Mouse (Mus musculus) CH12.LX (cell line): ENCODE measurements at regions not wholly inside any gene's neighbourhood (a gene's known extent, or its start where the extent isn't known, plus 50 kb on each side); places are given as distances from the start of the nearest gene placed in this dataset.

Experiments
- DNase-seq: peaks from one replicate; pipeline ENCODE4 v3.0.0-alpha.2; 2013; ENCODE audit errors: extremely low read depth
- H3K27ac ChIP-seq: 2 replicates; pipeline ENCODE4 v1.5.1; 2012; ENCODE audit warnings: low read depth, mild to moderate bottlenecking, control low read depth, moderate library complexity; ENCODE audit not compliant: insufficient read depth
- H3K27me3 ChIP-seq: replicated peaks from 2 replicates; pipeline ENCODE3; 2012; ENCODE audit warnings: inconsistent platforms
- H3K36me3 ChIP-seq, 2 experiments: replicated peaks in 1 of 2; 2 replicates each; pipeline versions ENCODE3 to v1.6.1; 2012; ENCODE audit warnings: inconsistent platforms in 1 of 2, low read length in 1 of 2, mild to moderate bottlenecking in 1 of 2, mixed read lengths in 1 of 2, moderate library complexity in 1 of 2; ENCODE audit not compliant: control insufficient read depth in 1 of 2, insufficient read depth in 1 of 2
- H3K4me1 ChIP-seq, 2 experiments: 2 replicates each; pipeline ENCODE4 v1.6.1; 2012; ENCODE audit warnings: inconsistent platforms in 1 of 2, moderate library complexity in 1 of 2; ENCODE audit not compliant: insufficient read depth in 2 of 2, control insufficient read depth in 1 of 2
- H3K4me2 ChIP-seq: 2 replicates; pipeline ENCODE4 v1.6.1; 2012; ENCODE audit warnings: low read depth, mild to moderate bottlenecking, control low read depth; ENCODE audit not compliant: poor library complexity, insufficient read depth, severe bottlenecking
- H3K4me3 ChIP-seq, 3 experiments: fragments of 150-350 bp in 1 of 3; sonication (generic) in 1 of 3; replicated peaks in 1 of 3; 2 replicates each; pipeline versions ENCODE3 to v1.5.1; 2011 to 2012; ENCODE audit warnings: low read depth in 2 of 3, low read length in 2 of 3, mild to moderate bottlenecking in 2 of 3, moderate library complexity in 2 of 3, control low read depth in 1 of 3, improper control_type of control experiment in 1 of 3, inconsistent platforms in 1 of 3, mixed read lengths in 1 of 3; ENCODE audit not compliant: poor library complexity in 1 of 3
- H3K79me2 ChIP-seq: replicated peaks from 2 replicates; pipeline ENCODE4 v1.6.1; 2012; ENCODE audit warnings: mild to moderate bottlenecking, moderate library complexity; ENCODE audit not compliant: control insufficient read depth, poor library complexity, insufficient read depth, severe bottlenecking; ENCODE audit errors: extremely low read depth
- H3K9ac ChIP-seq: 2 replicates; pipeline ENCODE4 v1.6.1; 2012; ENCODE audit warnings: low read depth, mild to moderate bottlenecking, control low read depth, moderate library complexity; ENCODE audit not compliant: insufficient read depth
- H3K9me3 ChIP-seq: replicated peaks from 2 replicates; pipeline ENCODE3; 2012; ENCODE audit warnings: low read length, inconsistent platforms, mixed read lengths
- CHD1 ChIP-seq: IDR thresholded peaks from 2 replicates; pipeline ENCODE4 v1.6.1; 2012; ENCODE audit warnings: low read depth, low read length, improper control_type of control experiment, inconsistent platforms
- CHD2 ChIP-seq: IDR thresholded peaks from 2 replicates; pipeline ENCODE4 v1.6.1; 2011; ENCODE audit warnings: low read length, improper control_type of control experiment
- ELF1 ChIP-seq: IDR thresholded peaks from 2 replicates; pipeline ENCODE4 v1.6.1; 2014; ENCODE audit warnings: low read depth, mild to moderate bottlenecking, inconsistent platforms, low read length, improper control_type of control experiment
- IRF4 ChIP-seq: IDR thresholded peaks from 2 replicates; pipeline ENCODE4 v1.6.1; 2014; ENCODE audit warnings: low read depth, mild to moderate bottlenecking, inconsistent platforms, low read length, improper control_type of control experiment
- JUN ChIP-seq: IDR thresholded peaks from 2 replicates; pipeline ENCODE4 v1.6.1; 2011; ENCODE audit warnings: low read depth, mild to moderate bottlenecking, low read length, improper control_type of control experiment, moderate library complexity; ENCODE audit not compliant: insufficient read depth
- KAT2A ChIP-seq: IDR thresholded peaks from 2 replicates; pipeline ENCODE4 v1.6.1; 2012; ENCODE audit warnings: low read length, improper control_type of control experiment, inconsistent platforms; ENCODE audit not compliant: insufficient replicate concordance
- MAX ChIP-seq: IDR thresholded peaks from 2 replicates; pipeline ENCODE4 v1.6.1; 2011; ENCODE audit warnings: low read length, improper control_type of control experiment
- MAZ ChIP-seq: IDR thresholded peaks from 2 replicates; pipeline ENCODE4 v1.6.1; 2012; ENCODE audit warnings: low read depth, mild to moderate bottlenecking, inconsistent platforms, low read length, improper control_type of control experiment, moderate library complexity
- MEF2A ChIP-seq: IDR thresholded peaks from 2 replicates; pipeline ENCODE4 v1.6.1; 2014; ENCODE audit warnings: low read depth, mild to moderate bottlenecking, inconsistent platforms, low read length, improper control_type of control experiment, borderline replicate concordance
- MXI1 ChIP-seq: IDR thresholded peaks from 2 replicates; pipeline ENCODE4 v1.6.1; 2011; ENCODE audit warnings: mild to moderate bottlenecking, low read depth, low read length, improper control_type of control experiment
- NELFE ChIP-seq: IDR thresholded peaks from 2 replicates; pipeline ENCODE4 v1.6.1; 2011; ENCODE audit warnings: low read depth, low read length, improper control_type of control experiment
- NRF1 ChIP-seq: IDR thresholded peaks from 2 replicates; pipeline ENCODE4 v1.6.1; 2014; ENCODE audit warnings: low read depth, mild to moderate bottlenecking, inconsistent platforms, low read length, improper control_type of control experiment, moderate library complexity
- PAX5 ChIP-seq: IDR thresholded peaks from 2 replicates; pipeline ENCODE4 v1.6.1; 2012; ENCODE audit warnings: low read length, inconsistent platforms, mixed read lengths
- POLR2A ChIP-seq: IDR thresholded peaks from 2 replicates; pipeline ENCODE4 v1.6.1; 2011; ENCODE audit warnings: low read depth, mild to moderate bottlenecking, improper control_type of control experiment, low read length
- POLR2AphosphoS2 ChIP-seq: IDR thresholded peaks from 2 replicates; pipeline ENCODE4 v1.6.1; 2011; ENCODE audit warnings: low read depth, low read length, improper control_type of control experiment
- RAD21 ChIP-seq: IDR thresholded peaks from 2 replicates; pipeline ENCODE4 v1.6.1; 2011; ENCODE audit warnings: low read depth, mild to moderate bottlenecking, low read length, improper control_type of control experiment, moderate library complexity
- RCOR1 ChIP-seq: conservative IDR thresholded peaks from 2 replicates; pipeline ENCODE4 v1.6.1; 2012; ENCODE audit warnings: low read depth, mild to moderate bottlenecking, inconsistent platforms, low read length, improper control_type of control experiment
- SIN3A ChIP-seq: IDR thresholded peaks from 2 replicates; pipeline ENCODE4 v1.6.1; 2012; ENCODE audit warnings: low read length, improper control_type of control experiment, inconsistent platforms
- TBP ChIP-seq: conservative IDR thresholded peaks from 2 replicates; pipeline ENCODE4 v1.6.1; 2011; ENCODE audit warnings: low read depth, low read length, improper control_type of control experiment
- TCF12 ChIP-seq: IDR thresholded peaks from 2 replicates; pipeline ENCODE4 v1.6.1; 2014; ENCODE audit warnings: low read depth, mild to moderate bottlenecking, inconsistent platforms, low read length, improper control_type of control experiment
- USF2 ChIP-seq: conservative IDR thresholded peaks from 2 replicates; pipeline ENCODE4 v1.6.1; 2011; ENCODE audit warnings: low read depth, low read length, improper control_type of control experiment
- ZC3H11A ChIP-seq: IDR thresholded peaks from 2 replicates; pipeline ENCODE4 v1.6.1; 2012; ENCODE audit warnings: low read depth, mild to moderate bottlenecking, inconsistent platforms, low read length, improper control_type of control experiment
- ZKSCAN1 ChIP-seq: IDR thresholded peaks from 2 replicates; pipeline ENCODE4 v1.6.1; 2012; ENCODE audit warnings: low read depth, inconsistent platforms, low read length, improper control_type of control experiment, borderline replicate concordance
- dilution Hi-C: fragments of 300-500 bp; cut with MboI; formaldehyde crosslinking; loops from 2 replicates; pipeline ENCODE4 v1.14.3; 2020; ENCODE audit warnings: low sequenced_read_pairs; ENCODE audit not compliant: extremely low pct_unique_long_range_greater_than_20kb, extremely low pct_ligation_motif_present
- in situ Hi-C: fragments of 300-500 bp; cut with MboI; formaldehyde crosslinking; loops from 3 replicates; pipeline ENCODE4 v1.14.3; 2019; ENCODE audit warnings: low sequenced_read_pairs, low pct_ligation_motif_present, low pct_unique_long_range_greater_than_20kb, mixed read lengths

- Histone ChIP-seq H3K4me1 (peaks cover 6 to 8% of the 10 kb centered on the region in 2 experiments; a peak in 3 of 4 replicates), H3K27me3 (no peaks in the 10 kb centered on the region), H3K9ac (no peak overlapping the region), H3K9me3 (no peaks in the 10 kb centered on the region), H3K36me3 (no peaks in the 10 kb centered on the region), H3K4me3 (no peak overlapping the region), H3K79me2 (no peaks in the 10 kb centered on the region), H3K4me2 (no peak overlapping the region), H3K27ac (no peak overlapping the region)
- in situ Hi-C loops = no loop called here
- no peak for DNase-seq
- dilution Hi-C loops = no loop called here
- no peak for TF ChIP-seq TCF12
- TF ChIP-seq SIN3A = no peak
- TF ChIP-seq MAX = no peak
- TF ChIP-seq POLR2AphosphoS2 = no peak
- TF ChIP-seq CHD2 = no peak
- no peak for TF ChIP-seq RCOR1
- no peak for TF ChIP-seq NELFE
These were observed 200.5 kb downstream of the Cd47 start for GRCm38 (mm10) chr16:50000805-50001204.

- Histone ChIP-seq H3K9me3 (no peaks in the 10 kb centered on the region), H3K9ac (no peak overlapping the region), H3K4me2 (no peak overlapping the region), H3K36me3 (no peaks in the 10 kb centered on the region), H3K27me3 (no peaks in the 10 kb centered on the region), H3K4me3 (no peak overlapping the region), H3K4me1 (peaks cover 6 to 8% of the 10 kb centered on the region in 2 experiments; a peak in 3 of 4 replicates), H3K27ac (no peak overlapping the region), H3K79me2 (no peaks in the 10 kb centered on the region)
- in situ Hi-C loops (no loop called here), dilution Hi-C loops (no loop called here)
- DNase-seq = no peak
- no peak for TF ChIP-seq TBP
- TF ChIP-seq MXI1 = no peak
- TF ChIP-seq RAD21 = no peak
- TF ChIP-seq KAT2A = no peak
- no peak for TF ChIP-seq SIN3A
- TF ChIP-seq MAZ = no peak
These were observed 201.5 kb downstream of the Cd47 start for GRCm38 (mm10) chr16:50001662-50002455.

- Histone ChIP-seq H3K27ac (no peak overlapping the region), H3K9ac (no peak overlapping the region), H3K4me1 (peaks cover 6 to 8% of the 10 kb centered on the region in 2 experiments; a peak in 3 of 4 replicates), H3K36me3 (no peaks in the 10 kb centered on the region), H3K4me3 (no peak overlapping the region), H3K27me3 (no peaks in the 10 kb centered on the region), H3K79me2 (no peaks in the 10 kb centered on the region), H3K4me2 (no peak overlapping the region), H3K9me3 (no peaks in the 10 kb centered on the region)
- DNase-seq = no peak
- dilution Hi-C loops = no loop called here
- in situ Hi-C loops = no loop called here
- TF ChIP-seq NRF1 (no peak), MAZ (no peak), TBP (no peak), ELF1 (no peak), MAX (no peak), ZKSCAN1 (no peak), CHD1 (no peak), PAX5 (no peak), JUN (no peak), MXI1 (no peak), USF2 (no peak), MEF2A (no peak), ZC3H11A (no peak), CHD2 (no peak), POLR2A (no peak), IRF4 (no peak)
These were observed 202.1 kb downstream of the Cd47 start for GRCm38 (mm10) chr16:50002456-50002788.
